Mouse (Mus musculus) T-helper 17 cell (primary cell): ENCODE measurements around the gene Adam10.

Experiments
- in situ Hi-C, 2 experiments: fragments of 300-600 bp; cut with MboI, MseI; formaldehyde crosslinking; loops; 1 replicate in 1 of 2; 2 replicates in 1 of 2; pipeline ENCODE4 v1.15.1; 2025; ENCODE audit warnings: high pct_unique_total_duplicates in 2 of 2

The Adam10 gene

DNA sequence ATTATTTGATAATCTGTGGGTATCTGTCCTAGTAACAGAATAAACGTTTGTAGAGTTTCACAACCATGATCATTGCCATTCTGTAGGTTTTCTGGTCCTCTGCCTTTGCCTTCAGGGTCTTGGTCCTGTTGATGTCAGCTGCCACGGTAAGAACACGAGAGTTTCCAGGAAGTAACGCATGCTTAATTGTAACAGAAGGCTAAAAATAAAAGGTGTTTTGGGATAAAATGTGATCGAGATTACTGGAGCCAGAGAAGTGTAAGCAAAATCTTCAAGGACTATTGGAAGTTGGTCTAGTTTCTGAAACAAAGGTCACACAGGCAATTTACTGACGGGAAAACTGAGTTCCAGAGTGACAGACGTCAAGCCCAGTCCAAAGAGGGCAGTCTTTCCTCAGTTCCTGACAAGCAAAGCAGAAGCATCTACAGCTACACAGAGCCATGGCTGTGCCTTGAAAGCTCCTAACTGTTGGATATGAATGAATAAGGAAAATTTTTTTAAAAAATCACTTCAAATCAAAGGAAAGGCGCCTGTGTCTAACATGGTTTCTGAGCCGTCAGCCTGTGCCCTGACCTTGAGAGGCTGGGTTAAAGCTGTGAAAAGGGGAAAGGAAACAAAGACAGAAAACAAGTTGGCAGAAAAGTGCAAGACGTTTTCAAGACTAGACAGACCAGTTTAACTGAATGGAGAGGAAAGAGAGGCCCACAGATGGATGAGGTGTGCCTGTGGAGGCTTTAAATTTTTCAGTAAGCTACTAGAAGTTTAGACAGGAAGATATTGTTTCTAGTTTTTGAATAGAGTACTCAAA is 6.8 kb upstream of the Adam10 start:
- in situ Hi-C loops: loop anchor here in 1 of 2 experiments (10.0 kb wide), 1 partner anchor 423 kb away; no protein-coding TSS in a partner anchor

DNA sequence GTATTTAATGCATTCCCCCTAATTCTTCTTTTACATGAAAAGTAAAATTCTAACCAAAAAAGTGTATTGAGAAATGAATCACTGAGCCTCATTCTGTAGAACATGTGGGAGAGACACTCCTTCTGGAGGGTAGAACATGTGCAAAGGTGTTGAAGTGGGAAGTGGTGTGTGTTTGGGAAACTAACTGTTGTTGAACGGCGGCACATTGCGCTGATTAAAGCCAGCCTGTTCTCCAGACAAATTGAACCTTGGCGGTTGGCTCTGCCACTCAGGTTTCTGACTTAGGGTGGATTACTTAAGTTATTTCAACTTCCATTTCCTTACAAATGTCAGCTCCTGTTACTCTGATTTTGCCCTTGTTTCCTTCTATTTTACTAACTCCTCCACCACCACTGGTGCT is 5.1 kb upstream of the Adam10 start:
- in situ Hi-C loops: loop anchor here in 1 of 2 experiments (10.0 kb wide), 1 partner anchor 421 kb away; no protein-coding TSS in a partner anchor

DNA sequence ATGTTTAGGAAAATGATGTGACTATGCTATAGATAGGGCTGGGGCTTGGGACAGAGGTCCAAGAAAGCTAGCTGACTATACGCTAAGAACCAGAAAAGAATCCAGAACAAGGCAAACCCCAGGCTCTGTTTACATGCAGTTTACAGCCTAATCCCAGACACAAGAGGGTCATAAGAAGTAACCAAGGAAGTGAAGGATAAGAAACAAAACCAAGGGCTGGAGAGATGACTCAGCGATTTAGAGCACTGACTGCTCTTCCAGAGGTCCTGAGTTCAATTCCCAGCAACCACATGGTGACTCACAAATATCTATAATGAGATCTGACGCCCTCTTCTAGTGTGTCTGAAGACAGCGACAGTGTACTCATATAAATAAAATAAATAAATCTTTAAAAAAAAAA is 3.7 kb upstream of the Adam10 start:
- in situ Hi-C loops: loop anchor here in 1 of 2 experiments (10.0 kb wide), 1 partner anchor 420 kb away; no protein-coding TSS in a partner anchor

GRCm38 (mm10) chr9:70675961-70676360 is 2.8 kb upstream of the Adam10 start:
- in situ Hi-C loops: loop anchor here in 1 of 2 experiments (10.0 kb wide), 1 partner anchor 419 kb away; no protein-coding TSS in a partner anchor

DNA sequence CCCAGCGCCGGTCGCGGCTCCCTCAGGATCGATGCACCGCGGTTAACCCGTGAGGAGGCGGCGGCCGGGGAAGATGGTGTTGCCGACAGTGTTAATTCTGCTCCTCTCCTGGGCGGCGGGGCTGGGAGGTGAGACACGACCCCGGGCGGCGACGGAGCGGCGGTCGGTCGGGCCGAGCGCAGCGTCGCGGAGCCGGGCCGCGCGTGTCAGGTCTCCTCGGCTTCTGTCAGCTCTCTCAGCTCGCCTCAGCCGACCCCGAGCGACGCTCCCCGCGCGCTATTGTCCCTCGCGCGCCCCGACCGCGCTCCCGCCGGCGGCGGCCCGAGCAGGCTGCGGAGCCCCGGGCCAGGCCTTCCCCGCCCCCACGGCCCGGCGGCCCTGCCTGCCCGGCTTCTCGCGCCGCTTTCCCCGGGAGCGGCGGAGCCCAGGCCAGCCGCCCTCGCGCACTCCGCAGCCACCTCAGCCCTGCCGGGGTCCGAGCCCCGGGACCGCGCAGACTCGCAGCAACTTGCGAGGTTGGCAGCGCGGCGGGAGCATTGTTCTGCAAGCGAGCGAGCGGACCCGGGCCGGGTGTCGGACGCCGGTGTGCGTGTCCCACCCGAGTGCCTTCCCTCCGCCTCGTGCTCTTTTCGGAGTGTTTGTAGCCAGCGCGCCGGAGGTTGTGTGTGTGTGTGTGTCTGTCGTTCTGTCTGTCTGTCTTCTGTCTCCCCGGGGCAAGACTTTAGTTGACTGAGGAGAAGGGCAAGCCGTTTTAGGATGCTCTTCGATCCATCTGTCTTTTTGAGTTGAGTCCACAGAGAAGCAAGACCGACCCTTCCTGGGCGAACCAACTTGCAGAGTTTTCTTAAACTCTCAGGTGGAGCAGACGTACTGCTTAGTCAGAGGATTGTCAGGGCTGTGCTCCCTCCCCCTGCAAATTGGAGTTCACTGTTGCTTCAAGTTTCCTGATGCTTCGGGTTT is 615 bp downstream of the Adam10 start:
- in situ Hi-C loops: loop anchor here in 1 of 2 experiments (10.0 kb wide), 1 partner anchor 415 kb away; no protein-coding TSS in a partner anchor

DNA sequence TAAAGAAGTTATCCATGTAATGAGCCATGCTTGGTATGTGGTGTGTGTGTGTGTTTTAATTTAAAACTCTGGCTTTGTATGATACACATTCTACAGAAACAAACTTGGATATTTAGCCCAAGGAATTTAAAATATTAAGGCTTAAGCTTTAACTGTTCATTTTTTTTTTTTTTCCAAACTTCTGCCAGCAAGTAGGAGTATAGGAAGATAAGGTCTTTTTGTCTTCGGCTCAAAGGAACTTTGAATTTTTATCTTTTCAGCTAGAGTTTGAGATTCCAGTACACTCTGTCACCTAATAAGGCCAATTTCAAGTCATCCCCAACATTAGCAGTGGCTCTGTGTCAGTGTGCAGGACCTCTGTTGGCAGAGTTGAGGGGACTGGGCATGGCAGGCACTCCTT is 3.4 kb downstream of the Adam10 start:
- in situ Hi-C loops: no loop called here

- in situ Hi-C loops: no loop called here
Measured at GRCm38 (mm10) chr9:70688301-70688968, 9.6 kb downstream of the Adam10 start.

DNA sequence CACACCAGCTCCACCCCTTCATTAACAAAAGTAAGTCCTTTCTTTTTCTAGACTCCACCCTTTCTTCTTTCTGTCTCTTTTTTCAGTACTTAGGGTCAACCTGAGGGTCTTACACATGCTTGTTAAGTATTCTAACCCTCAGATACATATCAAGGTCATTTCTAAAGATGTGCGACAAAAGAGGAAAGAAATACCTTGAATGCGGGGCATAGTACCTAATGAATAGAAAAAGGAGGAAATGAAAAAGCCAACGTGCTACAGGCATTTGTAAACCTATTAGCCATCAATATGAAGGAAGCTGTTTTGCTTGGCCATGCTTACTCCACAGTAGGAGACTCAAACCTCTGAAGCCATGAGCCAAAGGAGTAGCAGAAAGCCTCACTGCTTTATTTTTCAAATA is 11.1 kb downstream of the Adam10 start:
- in situ Hi-C loops: no loop called here

GRCm38 (mm10) chr9:70690579-70690978 is 11.8 kb downstream of the Adam10 start:
- in situ Hi-C loops: no loop called here

DNA sequence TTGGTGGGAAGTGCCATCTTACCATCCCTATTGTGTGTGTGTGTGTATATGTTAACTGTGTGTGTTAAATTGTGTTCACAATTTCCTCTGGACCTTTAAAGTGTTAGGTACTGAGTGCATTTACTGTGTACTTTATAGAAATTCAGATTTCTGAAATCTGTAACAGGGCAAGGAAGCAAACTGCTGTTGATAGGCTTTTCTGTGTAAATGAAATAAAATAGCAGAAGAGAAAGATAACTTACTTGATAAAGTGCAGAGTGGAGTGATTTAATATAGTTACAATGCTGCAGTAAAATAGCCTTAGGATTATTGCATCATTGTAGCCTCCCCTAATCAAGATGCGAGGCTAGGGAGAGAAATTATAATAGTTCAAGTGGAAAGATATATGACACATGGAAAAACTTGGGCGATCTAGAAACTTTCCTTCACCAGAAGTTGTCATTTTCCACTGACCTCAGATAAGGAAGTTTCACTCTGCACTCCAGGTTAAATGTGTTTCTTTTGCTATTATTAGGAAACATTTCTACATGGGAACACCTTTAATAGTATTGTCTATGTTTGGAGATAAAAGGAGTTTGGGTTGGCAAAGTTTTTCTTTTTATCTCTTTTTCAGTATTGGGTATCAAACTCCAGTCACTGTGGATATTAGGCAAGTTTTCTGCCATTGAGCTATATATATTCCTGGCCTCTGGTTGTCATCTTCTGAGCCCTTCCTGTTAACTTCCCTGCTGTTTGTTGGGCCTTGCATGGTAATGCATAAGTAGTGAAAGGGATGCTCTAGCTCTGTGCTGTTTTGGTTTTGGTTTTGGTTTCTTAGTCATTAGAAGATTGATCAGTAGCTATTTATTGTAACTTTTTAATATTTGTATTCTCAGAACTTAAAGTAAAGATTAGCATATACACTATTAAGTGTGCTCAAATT is 13.2 kb downstream of the Adam10 start:
- in situ Hi-C loops: no loop called here

GRCm38 (mm10) chr9:70695723-70696122 is 16.9 kb downstream of the Adam10 start:
- in situ Hi-C loops: no loop called here

DNA sequence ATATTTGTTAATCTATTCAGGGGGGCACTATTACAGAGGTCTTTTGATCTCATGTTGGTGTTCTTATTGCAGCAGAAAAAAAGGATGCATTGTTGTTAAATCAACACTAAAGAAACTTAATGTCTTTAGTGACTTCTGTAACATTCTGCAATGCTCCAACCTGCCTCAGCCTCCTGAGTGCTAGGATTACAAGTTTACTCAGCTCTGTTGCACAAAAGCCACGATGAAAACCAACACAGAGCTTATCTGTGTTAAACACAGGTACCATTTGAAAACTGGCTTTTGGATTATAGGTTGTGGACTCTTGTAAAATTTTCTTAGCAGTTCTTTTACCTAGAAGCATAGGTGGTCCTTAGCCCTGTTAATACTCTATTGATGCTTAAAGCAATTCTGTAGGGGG is 19.3 kb downstream of the Adam10 start:
- in situ Hi-C loops: no loop called here

DNA sequence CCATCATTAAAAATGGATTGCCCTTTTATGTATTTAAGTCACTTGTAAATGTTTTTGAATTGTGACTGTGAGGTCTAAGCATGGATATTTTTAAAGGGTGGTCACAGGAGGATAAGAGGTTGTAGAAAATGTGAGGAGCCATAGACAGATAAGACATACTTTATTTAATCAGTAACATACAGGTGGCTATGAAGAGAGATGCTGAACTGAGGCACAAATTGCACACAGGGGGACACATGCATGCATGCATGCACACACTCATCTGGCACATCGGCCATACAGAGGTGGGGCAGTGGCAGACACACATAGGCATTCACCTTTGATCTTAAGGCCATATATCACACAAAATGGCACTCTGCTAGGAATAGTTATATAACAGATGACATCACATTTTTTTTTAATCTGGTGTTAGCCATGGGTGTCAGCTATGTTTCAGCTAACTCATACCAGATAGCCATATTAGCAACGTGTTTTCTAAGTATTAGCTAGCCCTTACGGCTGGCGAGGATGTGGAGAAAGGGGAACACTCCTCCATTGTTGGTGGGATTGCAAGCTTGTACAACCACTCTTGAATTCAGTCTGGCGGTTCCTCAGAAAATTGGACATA is 24.9 kb downstream of the Adam10 start:
- in situ Hi-C loops: no loop called here

- in situ Hi-C loops: loop anchor here in 1 of 2 experiments (5.0 kb wide), 1 partner anchor 69 kb away; no protein-coding TSS in a partner anchor
Measured at GRCm38 (mm10) chr9:70706444-70706843, 27.6 kb downstream of the Adam10 start.

DNA sequence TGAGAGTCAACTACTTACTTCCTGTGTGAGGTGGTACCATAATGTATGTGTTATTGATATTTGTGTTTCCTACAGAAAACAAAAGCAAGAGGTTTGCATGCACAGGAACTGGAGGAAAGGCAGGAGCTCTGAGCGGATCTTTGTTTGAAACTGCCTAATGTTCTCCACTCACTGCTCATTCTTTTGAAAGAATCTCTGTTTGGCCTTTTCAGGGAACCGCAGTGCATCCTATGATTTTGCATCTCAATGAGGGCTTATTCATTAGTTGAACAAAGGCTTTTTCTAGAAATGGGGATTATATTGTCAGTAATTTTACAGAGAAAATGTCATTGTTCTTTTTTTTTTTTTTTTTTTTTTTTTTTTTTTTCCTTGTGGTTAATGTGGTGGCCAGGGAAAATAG is 50.7 kb downstream of the Adam10 start:
- in situ Hi-C loops: no loop called here

- in situ Hi-C loops: no loop called here
Measured at GRCm38 (mm10) chr9:70731079-70731478, 52.3 kb downstream of the Adam10 start.

- in situ Hi-C loops: no loop called here
Measured at GRCm38 (mm10) chr9:70733208-70733607, 54.4 kb downstream of the Adam10 start.

DNA sequence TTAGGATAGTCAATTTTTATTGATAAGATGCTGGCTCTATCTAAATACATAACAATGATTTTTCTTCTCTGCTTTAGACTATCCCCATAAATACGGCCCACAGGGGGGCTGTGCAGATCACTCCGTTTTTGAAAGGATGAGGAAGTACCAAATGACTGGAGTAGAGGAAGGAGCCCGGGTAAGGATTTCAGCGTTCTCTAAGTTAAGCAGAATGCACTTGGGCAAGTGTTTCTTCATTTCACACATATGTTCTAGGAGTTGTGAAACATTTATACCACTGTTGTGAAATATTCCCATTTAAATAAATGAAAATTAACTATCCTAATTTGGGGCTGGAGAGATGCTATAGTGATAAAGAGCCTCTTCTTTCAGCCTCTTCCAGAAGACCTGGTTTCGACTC is 61.2 kb downstream of the Adam10 start:
- in situ Hi-C loops: no loop called here

GRCm38 (mm10) chr9:70751504-70752222 is 72.9 kb downstream of the Adam10 start:
- in situ Hi-C loops: no loop called here
